Mouse (Mus musculus) forebrain, postnatal 0 days (tissue): ENCODE results near the gene Sh3pxd2a. TPM values are rescaled to one million over a fixed set of nuclear protein-coding genes. Genes with fewer than 3 reads are reported as not detected.

Experiments used
- ATAC-seq: fragments of 200-750 bp; cut with Nextera tagmentation; 2 replicates; pipeline ENCODE4 v1.8.0; 2017; ENCODE audit warnings: mild to moderate bottlenecking, moderate library complexity
- DNase-seq: peaks from one replicate; pipeline ENCODE4 v3.0.0-alpha.2; 2015
- H3K27ac ChIP-seq: fragments of 300-500 bp; sonication (generic); 2 replicates; pipeline ENCODE4 v1.5.1; 2014; ENCODE audit warnings: low read depth, mild to moderate bottlenecking, antibody characterized with exemption, low read length, moderate library complexity, mixed read lengths
- H3K27me3 ChIP-seq: fragments of 300-500 bp; sonication (generic); 2 replicates; pipeline ENCODE4 v1.6.1; 2014; ENCODE audit warnings: mild to moderate bottlenecking, low read length, mixed read lengths; ENCODE audit not compliant: insufficient read depth
- H3K36me3 ChIP-seq: fragments of 300-500 bp; sonication (generic); 2 replicates; pipeline ENCODE4 v1.6.1; 2014; ENCODE audit warnings: mild to moderate bottlenecking, moderate library complexity; ENCODE audit not compliant: insufficient read depth
- H3K4me1 ChIP-seq: fragments of 300-500 bp; sonication (generic); 2 replicates; pipeline ENCODE4 v1.6.1; 2014; ENCODE audit warnings: antibody characterized with exemption; ENCODE audit not compliant: insufficient read depth
- H3K4me2 ChIP-seq: fragments of 300-500 bp; sonication (generic); 2 replicates; pipeline ENCODE4 v1.6.1; 2014; ENCODE audit warnings: low read depth, mild to moderate bottlenecking, moderate library complexity
- H3K4me3 ChIP-seq: fragments of 300-500 bp; sonication (generic); 2 replicates; pipeline ENCODE4 v1.5.1; 2014; ENCODE audit warnings: low read depth, low read length, mixed read lengths
- H3K9ac ChIP-seq: fragments of 300-500 bp; sonication (generic); 2 replicates; pipeline ENCODE4 v1.6.1; 2014; ENCODE audit warnings: mild to moderate bottlenecking
- H3K9me3 ChIP-seq: fragments of 300-500 bp; sonication (generic); 2 replicates; pipeline ENCODE4 v1.6.1; 2016; ENCODE audit warnings: low read length
- CTCF ChIP-seq: sonication (generic); IDR thresholded peaks from 2 replicates; pipeline ENCODE4 v1.5.1; 2016; ENCODE audit warnings: antibody characterized with exemption, control low read depth, low read depth
- WGBS: fragments of 180-500 bp; shearing (Covaris S2); extraction: QIAGEN DNeasy Blood & Tissue Kit; methylation state at CpG from one replicate; pipeline ENCODE4 v1.1.7; 2014; 5-methylcytosine and 5-hydroxymethylcytosine counted together
- polyA plus RNA-seq: library from polyadenylated mRNA; unstranded; fragments of >200 nt; fragmentation: Nextera tagmentation; extraction: Ambion mirVana; gene quantifications from 2 replicates; pipeline ENCODE4 v1.2.1, GENCODE M21; 2015
- total RNA-seq: library from RNA; depleted of rRNA; stranded (reverse); fragments of >200 nt; gene quantifications from 2 replicates; pipeline ENCODE4 v1.2.3, GENCODE M21; 2014

Sh3pxd2a gene
- total and polyA plus RNA-seq, 2 experiments from 2014 or later = 1.2 to 20.8 TPM

- peak; percentile 83 for DNase-seq
- Histone ChIP-seq H3K9me3 (no peaks in the 10 kb centered on the region), H3K36me3 (peaks cover 2% of the 10 kb centered on the region; the same call in 1 of the 2 replicates), H3K27me3 (no peaks in the 10 kb centered on the region), H3K4me2 (no peak overlapping the region), H3K4me1 (peaks cover 12% of the 10 kb centered on the region; the same call in 1 of the 2 replicates), H3K4me3 (no peak overlapping the region), H3K9ac (no peak overlapping the region), H3K27ac (0 out of 2 replicates have a peak overlapping the region, but pooled peaks have one; percentile 29)
- TF ChIP-seq CTCF = peak; percentile 15; the same call in 1 of the 2 replicates
- ATAC-seq = peak; percentile 82
- WGBS = 58% methylated on average over 15 of the region's 15 CpGs
Observed at GRCm38 (mm10) chr19:47279788-47280532, 184.2 kb downstream of the Sh3pxd2a start.

GRCm38 (mm10) chr19:47279372-47279771, 184.8 kb downstream of the Sh3pxd2a start:
- no peak overlapping the region for H3K4me2 ChIP-seq
- H3K27me3 ChIP-seq = no peaks in the 10 kb centered on the region
- WGBS = 66% methylated on average over 4 of the region's 4 CpGs
- peaks cover 12% of the 10 kb centered on the region; the same call in 1 of the 2 replicates for H3K4me1 ChIP-seq
- peaks cover 2% of the 10 kb centered on the region; the same call in 1 of the 2 replicates for H3K36me3 ChIP-seq
- no peak for ATAC-seq
- 0 out of 2 replicates have a peak overlapping the region, but pooled peaks have one; percentile 29 for H3K27ac ChIP-seq
- TF ChIP-seq CTCF = no peak
- no peak overlapping the region for H3K4me3 ChIP-seq
- no peak overlapping the region for H3K9ac ChIP-seq
- no peak for DNase-seq
- no peaks in the 10 kb centered on the region for H3K9me3 ChIP-seq

GRCm38 (mm10) chr19:47276730-47277129, 187.5 kb downstream of the Sh3pxd2a start:
- Histone ChIP-seq H3K4me2 (no peak overlapping the region), H3K27me3 (no peaks in the 10 kb centered on the region), H3K27ac (no peak overlapping the region), H3K4me3 (no peak overlapping the region), H3K9ac (no peak overlapping the region), H3K9me3 (no peaks in the 10 kb centered on the region), H3K4me1 (peaks cover 12% of the 10 kb centered on the region; the same call in 1 of the 2 replicates), H3K36me3 (peaks cover 2% of the 10 kb centered on the region; the same call in 1 of the 2 replicates)
- TF ChIP-seq CTCF = no peak
- DNase-seq (peak; percentile 28), ATAC-seq (peak; percentile 19; the same call in 1 of the 2 replicates)
- WGBS = 76% methylated on average over 6 of the region's 6 CpGs

DNA sequence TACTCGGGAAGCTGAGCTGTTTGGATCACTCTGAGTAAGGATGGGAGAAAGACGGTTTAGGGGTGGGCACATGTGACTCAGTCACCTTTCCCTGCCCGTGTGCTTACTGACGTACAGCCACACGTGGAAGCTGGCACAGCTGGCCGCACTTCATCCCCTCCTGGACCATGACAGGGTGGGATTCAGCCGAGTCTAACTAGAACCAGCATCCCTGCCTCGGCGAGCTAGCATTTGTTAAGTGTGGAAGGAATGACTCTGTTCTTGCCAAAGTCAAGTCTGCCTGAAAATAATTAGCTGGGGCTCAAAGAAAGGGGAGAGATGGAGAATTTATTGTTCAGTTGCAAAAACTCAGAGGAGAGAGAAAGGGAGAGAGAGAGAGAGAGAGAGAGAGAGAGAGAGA, 193.7 kb downstream of the Sh3pxd2a start:
- TF ChIP-seq CTCF = no peak
- no peak overlapping the region for H3K4me3 ChIP-seq
- ATAC-seq = no peak

GRCm38 (mm10) chr19:47269729-47270128, 194.5 kb downstream of the Sh3pxd2a start:
- peaks cover 8% of the 10 kb centered on the region; the same call in 1 of the 2 replicates for H3K36me3 ChIP-seq
- peak; percentile 49 for TF ChIP-seq CTCF
- no peaks in the 10 kb centered on the region for H3K27me3 ChIP-seq
- H3K27ac ChIP-seq = no peak overlapping the region
- ATAC-seq (no peak), DNase-seq (no peak)
- H3K4me3 ChIP-seq = no peak overlapping the region
- no peaks in the 10 kb centered on the region for H3K9me3 ChIP-seq
- H3K4me2 ChIP-seq = no peak overlapping the region
- 54% methylated on average over 8 of the region's 8 CpGs for WGBS
- H3K9ac ChIP-seq = no peak overlapping the region
- H3K4me1 ChIP-seq = no peaks in the 10 kb centered on the region

More for the DNA sequence above, 193.7 kb downstream of the Sh3pxd2a start:
- WGBS = 75% methylated on average over 9 of the region's 9 CpGs
- Histone ChIP-seq H3K9ac (no peak overlapping the region), H3K27me3 (no peaks in the 10 kb centered on the region), H3K4me1 (no peaks in the 10 kb centered on the region), H3K36me3 (peaks cover 8% of the 10 kb centered on the region; the same call in 1 of the 2 replicates), H3K9me3 (no peaks in the 10 kb centered on the region), H3K4me2 (no peak overlapping the region), H3K27ac (no peak overlapping the region)
- DNase-seq = no peak

- DNase-seq (no peak), ATAC-seq (no peak)
- no peak for TF ChIP-seq CTCF
- no peak overlapping the region for H3K4me3 ChIP-seq
- WGBS = 93% methylated on average over 21 of the region's 21 CpGs
- H3K9me3 ChIP-seq = no peaks in the 10 kb centered on the region
- no peak overlapping the region for H3K4me2 ChIP-seq
- no peaks in the 10 kb centered on the region for H3K4me1 ChIP-seq
- H3K9ac ChIP-seq = no peak overlapping the region
- H3K27me3 ChIP-seq = no peaks in the 10 kb centered on the region
- no peak overlapping the region for H3K27ac ChIP-seq
- H3K36me3 ChIP-seq = peaks cover 8% of the 10 kb centered on the region; the same call in 1 of the 2 replicates
Observed at GRCm38 (mm10) chr19:47267066-47267465, 197.1 kb downstream of the Sh3pxd2a start.
